Mouse (Mus musculus) CH12.LX (cell line): Measurements from ENCODE around the gene Lbp. TPM values are rescaled to one million over a fixed set of nuclear protein-coding genes. Genes with fewer than 3 reads are reported as not detected.

ENCODE experiments used
- DNase-seq: peaks from one replicate; pipeline ENCODE4 v3.0.0-alpha.2; 2013; ENCODE audit errors: extremely low read depth
- H3K27ac ChIP-seq: 2 replicates; pipeline ENCODE4 v1.5.1; 2012; ENCODE audit warnings: low read depth, mild to moderate bottlenecking, control low read depth, moderate library complexity; ENCODE audit not compliant: insufficient read depth
- H3K27me3 ChIP-seq: replicated peaks from 2 replicates; pipeline ENCODE3; 2012; ENCODE audit warnings: inconsistent platforms
- H3K36me3 ChIP-seq, 2 experiments: replicated peaks in 1 of 2; 2 replicates each; pipeline versions ENCODE3 to v1.6.1; 2012; ENCODE audit warnings: inconsistent platforms in 1 of 2, low read length in 1 of 2, mild to moderate bottlenecking in 1 of 2, mixed read lengths in 1 of 2, moderate library complexity in 1 of 2; ENCODE audit not compliant: control insufficient read depth in 1 of 2, insufficient read depth in 1 of 2
- H3K4me1 ChIP-seq, 2 experiments: 2 replicates each; pipeline ENCODE4 v1.6.1; 2012; ENCODE audit warnings: inconsistent platforms in 1 of 2, moderate library complexity in 1 of 2; ENCODE audit not compliant: insufficient read depth in 2 of 2, control insufficient read depth in 1 of 2
- H3K4me2 ChIP-seq: 2 replicates; pipeline ENCODE4 v1.6.1; 2012; ENCODE audit warnings: low read depth, mild to moderate bottlenecking, control low read depth; ENCODE audit not compliant: poor library complexity, insufficient read depth, severe bottlenecking
- H3K4me3 ChIP-seq, 3 experiments: fragments of 150-350 bp in 1 of 3; sonication (generic) in 1 of 3; replicated peaks in 1 of 3; 2 replicates each; pipeline versions ENCODE3 to v1.5.1; 2011 to 2012; ENCODE audit warnings: low read depth in 2 of 3, low read length in 2 of 3, mild to moderate bottlenecking in 2 of 3, moderate library complexity in 2 of 3, control low read depth in 1 of 3, improper control_type of control experiment in 1 of 3, inconsistent platforms in 1 of 3, mixed read lengths in 1 of 3; ENCODE audit not compliant: poor library complexity in 1 of 3
- H3K79me2 ChIP-seq: replicated peaks from 2 replicates; pipeline ENCODE4 v1.6.1; 2012; ENCODE audit warnings: mild to moderate bottlenecking, moderate library complexity; ENCODE audit not compliant: control insufficient read depth, poor library complexity, insufficient read depth, severe bottlenecking; ENCODE audit errors: extremely low read depth
- H3K9ac ChIP-seq: 2 replicates; pipeline ENCODE4 v1.6.1; 2012; ENCODE audit warnings: low read depth, mild to moderate bottlenecking, control low read depth, moderate library complexity; ENCODE audit not compliant: insufficient read depth
- H3K9me3 ChIP-seq: replicated peaks from 2 replicates; pipeline ENCODE3; 2012; ENCODE audit warnings: low read length, inconsistent platforms, mixed read lengths
- BHLHE40 ChIP-seq: IDR thresholded peaks from 2 replicates; pipeline ENCODE4 v1.6.1; 2011; ENCODE audit warnings: mild to moderate bottlenecking, low read depth, low read length, improper control_type of control experiment
- CHD2 ChIP-seq: IDR thresholded peaks from 2 replicates; pipeline ENCODE4 v1.6.1; 2011; ENCODE audit warnings: low read length, improper control_type of control experiment
- GABPA ChIP-seq: IDR thresholded peaks from 2 replicates; pipeline ENCODE4 v1.6.1; 2012; ENCODE audit warnings: low read depth, low read length, improper control_type of control experiment, inconsistent platforms; ENCODE audit not compliant: insufficient replicate concordance
- HCFC1 ChIP-seq: IDR thresholded peaks from 2 replicates; pipeline ENCODE4 v1.6.1; 2012; ENCODE audit warnings: low read depth, mild to moderate bottlenecking, inconsistent platforms, low read length, improper control_type of control experiment
- JUN ChIP-seq: IDR thresholded peaks from 2 replicates; pipeline ENCODE4 v1.6.1; 2011; ENCODE audit warnings: low read depth, mild to moderate bottlenecking, low read length, improper control_type of control experiment, moderate library complexity; ENCODE audit not compliant: insufficient read depth
- MAFK ChIP-seq: IDR thresholded peaks from 2 replicates; pipeline ENCODE4 v1.6.1; 2011; ENCODE audit warnings: low read length, improper control_type of control experiment; ENCODE audit not compliant: insufficient replicate concordance
- MXI1 ChIP-seq: IDR thresholded peaks from 2 replicates; pipeline ENCODE4 v1.6.1; 2011; ENCODE audit warnings: mild to moderate bottlenecking, low read depth, low read length, improper control_type of control experiment
- MYC ChIP-seq: IDR thresholded peaks from 2 replicates; pipeline ENCODE4 v1.6.1; 2011; ENCODE audit warnings: low read depth, mild to moderate bottlenecking, improper control_type of control experiment, low read length
- PAX5 ChIP-seq: IDR thresholded peaks from 2 replicates; pipeline ENCODE4 v1.6.1; 2012; ENCODE audit warnings: low read length, inconsistent platforms, mixed read lengths
- POLR2A ChIP-seq: IDR thresholded peaks from 2 replicates; pipeline ENCODE4 v1.6.1; 2011; ENCODE audit warnings: low read depth, mild to moderate bottlenecking, improper control_type of control experiment, low read length
- POLR2AphosphoS2 ChIP-seq: IDR thresholded peaks from 2 replicates; pipeline ENCODE4 v1.6.1; 2011; ENCODE audit warnings: low read depth, low read length, improper control_type of control experiment
- RAD21 ChIP-seq: IDR thresholded peaks from 2 replicates; pipeline ENCODE4 v1.6.1; 2011; ENCODE audit warnings: low read depth, mild to moderate bottlenecking, low read length, improper control_type of control experiment, moderate library complexity
- SIN3A ChIP-seq: IDR thresholded peaks from 2 replicates; pipeline ENCODE4 v1.6.1; 2012; ENCODE audit warnings: low read length, improper control_type of control experiment, inconsistent platforms
- SMC3 ChIP-seq: IDR thresholded peaks from 2 replicates; pipeline ENCODE4 v1.6.1; 2011; ENCODE audit warnings: low read depth, low read length, improper control_type of control experiment
- TBP ChIP-seq: conservative IDR thresholded peaks from 2 replicates; pipeline ENCODE4 v1.6.1; 2011; ENCODE audit warnings: low read depth, low read length, improper control_type of control experiment
- TCF12 ChIP-seq: IDR thresholded peaks from 2 replicates; pipeline ENCODE4 v1.6.1; 2014; ENCODE audit warnings: low read depth, mild to moderate bottlenecking, inconsistent platforms, low read length, improper control_type of control experiment
- UBTF ChIP-seq: IDR thresholded peaks from 2 replicates; pipeline ENCODE4 v1.6.1; 2012; ENCODE audit warnings: low read depth, mild to moderate bottlenecking, inconsistent platforms, low read length, improper control_type of control experiment, moderate library complexity
- USF2 ChIP-seq: conservative IDR thresholded peaks from 2 replicates; pipeline ENCODE4 v1.6.1; 2011; ENCODE audit warnings: low read depth, low read length, improper control_type of control experiment
- ZKSCAN1 ChIP-seq: IDR thresholded peaks from 2 replicates; pipeline ENCODE4 v1.6.1; 2012; ENCODE audit warnings: low read depth, inconsistent platforms, low read length, improper control_type of control experiment, borderline replicate concordance
- ZMIZ1 ChIP-seq: IDR thresholded peaks from 2 replicates; pipeline ENCODE4 v1.6.1; 2012; ENCODE audit warnings: low read depth, mild to moderate bottlenecking, inconsistent platforms, low read length, improper control_type of control experiment
- dilution Hi-C: fragments of 300-500 bp; cut with MboI; formaldehyde crosslinking; loops from 2 replicates; pipeline ENCODE4 v1.14.3; 2020; ENCODE audit warnings: low sequenced_read_pairs; ENCODE audit not compliant: extremely low pct_unique_long_range_greater_than_20kb, extremely low pct_ligation_motif_present
- in situ Hi-C: fragments of 300-500 bp; cut with MboI; formaldehyde crosslinking; loops from 3 replicates; pipeline ENCODE4 v1.14.3; 2019; ENCODE audit warnings: low sequenced_read_pairs, low pct_ligation_motif_present, low pct_unique_long_range_greater_than_20kb, mixed read lengths
- polyA plus RNA-seq: library from polyadenylated mRNA; unstranded; fragments of >175 nt; gene quantifications from 2 replicates; pipeline ENCODE4 v1.2.1, GENCODE M21; 2012; ENCODE audit warnings: low read depth; ENCODE audit not compliant: insufficient read length
- total RNA-seq, 2 experiments: library from RNA; depleted of rRNA; stranded (reverse); fragments of 300-350 nt in 1 of 2; fragments of >200 nt in 1 of 2; gene quantifications; 2 replicates each; pipeline ENCODE4 v1.2.3; 2012 to 2014

Lbp gene
- total and polyA plus RNA-seq, 3 experiments = 0.04 to 0.27 TPM; not detected in 1

DNA sequence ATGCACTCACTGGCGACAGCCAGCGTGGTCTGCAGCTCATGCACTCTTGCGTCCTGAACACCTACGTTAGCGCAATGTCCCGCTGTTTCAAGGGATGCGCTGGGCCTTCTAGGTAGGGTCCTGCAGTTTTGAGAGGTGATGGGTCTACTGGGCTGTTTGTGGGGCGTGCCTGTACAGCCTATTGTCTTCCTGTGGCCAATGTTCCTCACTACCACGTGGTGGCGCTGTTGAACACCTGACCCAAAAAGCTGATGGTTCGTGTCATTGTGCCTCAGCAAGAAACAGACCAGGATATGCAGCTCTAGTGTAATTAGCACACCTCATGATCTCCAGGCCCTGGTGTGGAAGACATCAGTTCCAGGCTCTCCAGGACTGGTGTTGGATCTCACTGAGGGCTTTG is 21.7 kb upstream of the Lbp start (continued):
- TF ChIP-seq CHD2 (no peak), SIN3A (no peak), SMC3 (peak; percentile 81), GABPA (no peak)

DNA sequence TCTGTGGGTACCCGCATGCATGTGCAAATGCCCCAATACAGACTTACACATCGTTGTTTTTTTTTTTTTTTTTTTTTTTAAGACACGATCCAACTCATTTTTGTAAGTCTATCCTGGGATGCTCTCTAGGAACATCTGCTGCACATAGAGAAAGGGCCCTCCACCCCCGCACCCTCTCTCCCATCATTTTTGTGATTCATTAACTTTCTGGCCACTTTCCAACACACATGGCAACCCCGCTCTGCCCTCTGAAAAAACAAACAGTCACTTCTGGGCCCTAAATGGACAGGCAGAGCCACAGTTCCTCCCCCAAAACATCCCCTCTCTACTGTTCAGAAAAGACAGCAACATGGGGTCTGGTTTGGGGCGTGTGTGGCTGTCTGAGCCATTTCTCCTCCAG is 20.6 kb upstream of the Lbp start:
- Histone ChIP-seq H3K27ac (no peak overlapping the region), H3K4me1 (peaks cover 2 to 7% of the 10 kb centered on the region in 2 experiments; a peak in 2 of 4 replicates), H3K4me2 (no peak overlapping the region), H3K79me2 (no peaks in the 10 kb centered on the region), H3K4me3 (no peak overlapping the region), H3K9me3 (no peaks in the 10 kb centered on the region), H3K36me3 (no peaks in the 10 kb centered on the region), H3K27me3 (peaks cover 20% of the 10 kb centered on the region), H3K9ac (no peak overlapping the region)
- in situ Hi-C loops = no loop called here
- DNase-seq = no peak
- no peak for TF ChIP-seq POLR2A
- no peak for TF ChIP-seq CHD2
- TF ChIP-seq TBP = no peak
- TF ChIP-seq MAFK = no peak
- TF ChIP-seq TCF12 = no peak
- no peak for TF ChIP-seq UBTF
- TF ChIP-seq MXI1 = no peak
- TF ChIP-seq JUN = no peak
- TF ChIP-seq POLR2AphosphoS2 = no peak
- TF ChIP-seq ZMIZ1 = no peak
- TF ChIP-seq HCFC1 = no peak
- no peak for TF ChIP-seq USF2
- no peak for TF ChIP-seq ZKSCAN1
- TF ChIP-seq BHLHE40 = no peak
- TF ChIP-seq MYC = no peak
- TF ChIP-seq PAX5 = no peak
- dilution Hi-C loops = no loop called here

DNA sequence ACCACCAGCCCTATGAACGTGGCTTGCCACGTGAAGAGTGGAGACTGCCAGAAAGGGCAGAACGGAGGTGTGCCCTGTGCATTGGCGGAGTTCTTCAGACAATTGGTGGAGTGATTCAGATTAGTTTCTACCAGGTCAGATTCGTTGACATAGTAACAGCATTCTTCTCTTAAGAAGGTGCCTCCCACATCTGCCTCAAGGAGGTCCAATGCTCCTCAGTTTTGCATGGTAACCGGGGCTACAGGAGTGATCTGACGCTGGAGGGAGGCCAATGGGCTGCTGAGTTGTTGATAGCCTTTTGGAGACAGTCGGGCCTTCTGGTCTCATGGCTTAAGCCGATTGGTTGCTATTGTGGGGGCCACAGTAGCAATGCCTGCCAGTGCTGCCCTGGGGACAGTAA is 10.6 kb upstream of the Lbp start:
- dilution Hi-C loops = no loop called here
- DNase-seq = no peak
- Histone ChIP-seq H3K36me3 (no peaks in the 10 kb centered on the region), H3K4me3 (no peak overlapping the region), H3K9ac (no peak overlapping the region), H3K27me3 (peaks cover 62% of the 10 kb centered on the region), H3K4me2 (no peak overlapping the region), H3K4me1 (no peaks in the 10 kb centered on the region), H3K79me2 (no peaks in the 10 kb centered on the region), H3K9me3 (no peaks in the 10 kb centered on the region), H3K27ac (no peak overlapping the region)
- in situ Hi-C loops = no loop called here
- TF ChIP-seq PAX5 (no peak), JUN (no peak), POLR2AphosphoS2 (no peak), RAD21 (no peak)
